Mouse (Mus musculus): ENCODE results near the gene Cfap43. TPM values are rescaled to one million over a fixed set of nuclear protein-coding genes. Genes with fewer than 3 reads are reported as not detected.

Cfap43 gene
- polyA plus RNA-seq, 1 experiment from 2014 or later = 0.15 TPM

- H3K4me1 ChIP-seq (ENCODE audit: control insufficient read depth, insufficient read depth, low read length) = 0 out of 2 replicates have a peak, but pooled peaks cover 5% of the 10 kb centered on the region
- H3K27ac ChIP-seq (ENCODE audit: low read length) = no peak overlapping the region
- no peak overlapping the region for H3K9ac ChIP-seq (ENCODE audit: low read depth, low read length)
- 79% methylated on average over 16 of the region's 16 CpGs for WGBS
- no peak overlapping the region for H3K4me2 ChIP-seq (ENCODE audit: low read depth, low read length)
- no peaks in the 10 kb centered on the region for H3K36me3 ChIP-seq (ENCODE audit: control insufficient read depth, insufficient read depth, low read length)
- H3K4me3 ChIP-seq (ENCODE audit: low read length) = no peak overlapping the region
- H3K9me3 ChIP-seq (ENCODE audit: control insufficient read depth, low read length) = no peaks in the 10 kb centered on the region
- ATAC-seq = no peak
- H3K27me3 ChIP-seq (replicated peaks; ENCODE audit: control insufficient read depth, insufficient read depth, low read length) = no peaks in the 10 kb centered on the region; the same call in 1 of the 2 replicates
Measured at GRCm38 (mm10) chr19:47832316-47832715, 86.8 kb downstream of the Cfap43 start.

- Histone ChIP-seq H3K36me3 (ENCODE audit: control insufficient read depth, insufficient read depth, low read length) (no peaks in the 10 kb centered on the region), H3K9me3 (ENCODE audit: control insufficient read depth, low read length) (no peaks in the 10 kb centered on the region), H3K4me3 (ENCODE audit: low read length) (no peak overlapping the region), H3K9ac (ENCODE audit: low read depth, low read length) (no peak overlapping the region), H3K27me3 (replicated peaks; ENCODE audit: control insufficient read depth, insufficient read depth, low read length) (no peaks in the 10 kb centered on the region), H3K4me2 (ENCODE audit: low read depth, low read length) (no peak overlapping the region), H3K27ac (ENCODE audit: low read length) (no peak overlapping the region), H3K4me1 (ENCODE audit: control insufficient read depth, insufficient read depth, low read length) (no peaks in the 10 kb centered on the region)
- 90% methylated on average over 8 of the region's 8 CpGs for WGBS
- no peak for ATAC-seq
Measured at GRCm38 (mm10) chr19:47831111-47831510, 88.0 kb downstream of the Cfap43 start.

GRCm38 (mm10) chr19:47829913-47830450 is 89.1 kb downstream of the Cfap43 start:
- Histone ChIP-seq H3K4me3 (ENCODE audit: low read length) (no peak overlapping the region), H3K27me3 (replicated peaks; ENCODE audit: control insufficient read depth, insufficient read depth, low read length) (no peaks in the 10 kb centered on the region), H3K4me2 (ENCODE audit: low read depth, low read length) (no peak overlapping the region), H3K4me1 (ENCODE audit: control insufficient read depth, insufficient read depth, low read length) (no peaks in the 10 kb centered on the region), H3K9ac (ENCODE audit: low read depth, low read length) (no peak overlapping the region), H3K9me3 (ENCODE audit: control insufficient read depth, low read length) (no peaks in the 10 kb centered on the region), H3K27ac (ENCODE audit: low read length) (no peak overlapping the region), H3K36me3 (ENCODE audit: control insufficient read depth, insufficient read depth, low read length) (no peaks in the 10 kb centered on the region)
- 80% methylated on average over 14 of the region's 14 CpGs for WGBS
- no peak for ATAC-seq

- Histone ChIP-seq H3K27me3 (replicated peaks; ENCODE audit: control insufficient read depth, insufficient read depth, low read length) (no peaks in the 10 kb centered on the region), H3K27ac (ENCODE audit: low read length) (no peak overlapping the region), H3K9me3 (ENCODE audit: control insufficient read depth, low read length) (no peaks in the 10 kb centered on the region), H3K4me3 (ENCODE audit: low read length) (no peak overlapping the region), H3K9ac (ENCODE audit: low read depth, low read length) (no peak overlapping the region), H3K4me2 (ENCODE audit: low read depth, low read length) (no peak overlapping the region), H3K36me3 (ENCODE audit: control insufficient read depth, insufficient read depth, low read length) (no peaks in the 10 kb centered on the region), H3K4me1 (ENCODE audit: control insufficient read depth, insufficient read depth, low read length) (peaks cover 7% of the 10 kb centered on the region; the same call in 1 of the 2 replicates)
- 80% methylated on average over 5 of the region's 5 CpGs for WGBS
- ATAC-seq = no peak
Measured at GRCm38 (mm10) chr19:47824026-47824425, 95.1 kb downstream of the Cfap43 start.

GRCm38 (mm10) chr19:47822143-47822796 is 96.8 kb downstream of the Cfap43 start:
- peak; percentile 13; the same call in 1 of the 2 replicates for ATAC-seq
- 19% methylated on average over 8 of the region's 8 CpGs for WGBS

GRCm38 (mm10) chr19:47821494-47821872 is 97.6 kb downstream of the Cfap43 start:
- Histone ChIP-seq H3K9me3 (ENCODE audit: control insufficient read depth, low read length) (no peaks in the 10 kb centered on the region), H3K4me1 (ENCODE audit: control insufficient read depth, insufficient read depth, low read length) (peaks cover 7% of the 10 kb centered on the region; the same call in 1 of the 2 replicates), H3K27ac (ENCODE audit: low read length) (no peak overlapping the region), H3K4me3 (ENCODE audit: low read length) (no peak overlapping the region), H3K27me3 (replicated peaks; ENCODE audit: control insufficient read depth, insufficient read depth, low read length) (no peaks in the 10 kb centered on the region), H3K9ac (ENCODE audit: low read depth, low read length) (no peak overlapping the region), H3K4me2 (ENCODE audit: low read depth, low read length) (no peak overlapping the region), H3K36me3 (ENCODE audit: control insufficient read depth, insufficient read depth, low read length) (no peaks in the 10 kb centered on the region)
- ATAC-seq = 0 out of 2 replicates have a peak, but pooled peaks have one; percentile 44
- whole genome bisulfite sequencing = 55% methylated on average over 7 of the region's 7 CpGs

More at GRCm38 (mm10) chr19:47822143-47822796, 96.8 kb downstream of the Cfap43 start:
- H3K36me3 ChIP-seq (ENCODE audit: control insufficient read depth, insufficient read depth, low read length) = no peaks in the 10 kb centered on the region
- no peak overlapping the region for H3K4me2 ChIP-seq (ENCODE audit: low read depth, low read length)
- no peaks in the 10 kb centered on the region for H3K9me3 ChIP-seq (ENCODE audit: control insufficient read depth, low read length)
- H3K27me3 ChIP-seq (replicated peaks; ENCODE audit: control insufficient read depth, insufficient read depth, low read length) = no peaks in the 10 kb centered on the region
- no peak overlapping the region for H3K4me3 ChIP-seq (ENCODE audit: low read length)
- H3K27ac ChIP-seq (ENCODE audit: low read length) = no peak overlapping the region
- H3K9ac ChIP-seq (ENCODE audit: low read depth, low read length) = no peak overlapping the region
- peaks cover 7% of the 10 kb centered on the region; the same call in 1 of the 2 replicates for H3K4me1 ChIP-seq (ENCODE audit: control insufficient read depth, insufficient read depth, low read length)

DNA sequence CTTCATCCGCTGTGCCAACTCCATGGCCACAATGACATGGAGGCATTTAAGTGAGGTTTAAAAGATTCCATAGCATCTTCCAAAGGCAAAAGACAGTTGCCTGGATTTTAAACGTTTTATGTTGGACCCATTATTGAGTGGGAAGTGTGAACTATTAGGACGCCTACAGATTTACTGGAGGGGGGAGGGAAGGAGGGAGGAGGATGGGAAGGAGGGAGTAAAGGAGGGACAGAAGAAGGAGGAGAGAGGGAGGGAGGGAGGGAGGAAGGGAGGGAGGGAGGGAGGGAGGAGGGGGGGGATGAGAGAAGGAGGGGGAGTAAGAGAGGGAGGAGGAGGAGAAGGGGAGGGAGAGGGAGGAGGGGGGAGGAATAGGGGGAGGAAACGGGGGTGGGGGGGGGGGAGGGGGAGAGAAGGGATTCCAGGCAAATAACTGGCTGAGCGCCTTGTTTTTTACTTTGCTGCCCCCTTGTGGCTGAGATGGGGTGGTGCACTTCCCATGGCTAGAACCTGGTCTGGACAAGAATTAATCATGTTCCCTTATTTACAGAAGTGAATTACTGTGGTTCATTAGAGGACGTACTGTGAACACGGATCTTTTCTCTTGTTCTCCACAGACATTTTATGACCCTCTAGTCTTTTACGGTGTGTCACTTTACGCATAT is 98.1 kb downstream of the Cfap43 start:
- Histone ChIP-seq H3K27ac (ENCODE audit: low read length) (no peak overlapping the region), H3K4me3 (ENCODE audit: low read length) (no peak overlapping the region), H3K27me3 (replicated peaks; ENCODE audit: control insufficient read depth, insufficient read depth, low read length) (no peaks in the 10 kb centered on the region), H3K9me3 (ENCODE audit: control insufficient read depth, low read length) (no peaks in the 10 kb centered on the region), H3K36me3 (ENCODE audit: control insufficient read depth, insufficient read depth, low read length) (no peaks in the 10 kb centered on the region), H3K9ac (ENCODE audit: low read depth, low read length) (no peak overlapping the region), H3K4me1 (ENCODE audit: control insufficient read depth, insufficient read depth, low read length) (peaks cover 7% of the 10 kb centered on the region; the same call in 1 of the 2 replicates), H3K4me2 (ENCODE audit: low read depth, low read length) (no peak overlapping the region)
- ATAC-seq = peak; percentile 53
- 19% methylated on average over 8 of the region's 9 CpGs for WGBS

GRCm38 (mm10) chr19:47817692-47818091 is 101.4 kb downstream of the Cfap43 start:
- Histone ChIP-seq H3K27me3 (replicated peaks; ENCODE audit: control insufficient read depth, insufficient read depth, low read length) (no peaks in the 10 kb centered on the region), H3K36me3 (ENCODE audit: control insufficient read depth, insufficient read depth, low read length) (no peaks in the 10 kb centered on the region), H3K9ac (ENCODE audit: low read depth, low read length) (no peak overlapping the region), H3K4me2 (ENCODE audit: low read depth, low read length) (no peak overlapping the region), H3K9me3 (ENCODE audit: control insufficient read depth, low read length) (no peaks in the 10 kb centered on the region), H3K4me1 (ENCODE audit: control insufficient read depth, insufficient read depth, low read length) (peaks cover 7% of the 10 kb centered on the region; the same call in 1 of the 2 replicates), H3K27ac (ENCODE audit: low read length) (no peak overlapping the region), H3K4me3 (ENCODE audit: low read length) (no peak overlapping the region)
- WGBS = 83% methylated on average over 9 of the region's 9 CpGs
- ATAC-seq = no peak

- 87% methylated on average over 5 of the region's 5 CpGs for WGBS
- Histone ChIP-seq H3K9me3 (ENCODE audit: control insufficient read depth, low read length) (no peaks in the 10 kb centered on the region), H3K36me3 (ENCODE audit: control insufficient read depth, insufficient read depth, low read length) (no peaks in the 10 kb centered on the region), H3K27me3 (replicated peaks; ENCODE audit: control insufficient read depth, insufficient read depth, low read length) (no peaks in the 10 kb centered on the region), H3K4me3 (ENCODE audit: low read length) (no peak overlapping the region), H3K27ac (ENCODE audit: low read length) (no peak overlapping the region), H3K4me2 (ENCODE audit: low read depth, low read length) (no peak overlapping the region), H3K4me1 (ENCODE audit: control insufficient read depth, insufficient read depth, low read length) (no peaks in the 10 kb centered on the region), H3K9ac (ENCODE audit: low read depth, low read length) (no peak overlapping the region)
- no peak for ATAC-seq
Measured at GRCm38 (mm10) chr19:47814721-47815120, 104.4 kb downstream of the Cfap43 start.
